12 mouse cellular contexts compared by ENCODE assay signal in genomic region chr4:142173981-142174485, GRCm38 (mm10).
DNase-seq lines count a peak whose midpoint lies in the region; TF ChIP-seq lines count a peak whose summit lies in the region.
"Had no signal": no experiment of that assay in that cellular context is flagged by ENCODE, and none has a peak within 500 bp of the region (broad histone marks: within the 10 kb centered on the region; RNA-seq: fewer than 3 reads in every experiment).

No protein-coding gene starts in this region.

- WGBS in heart, embryonic 10.5 days, result 31% methylated on average over 6 of the region's 6 CpGs

- peak overlapping the region; percentile 83 for H3K27ac ChIP-seq in heart, embryonic 10.5 days
- H3K27ac ChIP-seq in layer of hippocampus, adult 2 months, result peak overlapping the region; percentile 57; the same call in 1 of the 2 replicates
- H3K27ac ChIP-seq in cortical plate, adult 2 months (ENCODE audit: insufficient read depth, low read length), result 0 out of 2 replicates have a peak overlapping the region, but pooled peaks have one; percentile 39
- H3K27ac ChIP-seq: limb, embryonic 13.5 days had no signal

- no peak for DNase-seq in heart, embryonic 10.5 days (ENCODE audit: low spot score)
- no peak for DNase-seq in heart, postnatal 36 days
- no peak for DNase-seq in layer of hippocampus, adult 2 months (ENCODE audit: low spot score in 2 of 2)
- no peak for DNase-seq in layer of hippocampus, postnatal 36 days
- peak; percentile 31 for DNase-seq in lung, postnatal 25 days (ENCODE audit: low spot score)
- DNase-seq in cerebellum, postnatal 36 days, result no peak
- no peak for DNase-seq in left cerebral cortex, postnatal 25 days (ENCODE audit: low spot score in 2 of 2)
- DNase-seq: adrenal gland, adult 2 months; spleen, adult 18-20 months; thymus, postnatal 14 days had no signal

- TF ChIP-seq CTCF in layer of hippocampus, adult 2 months (conservative IDR thresholded peaks at IDR 0.05), result no peak
- TF ChIP-seq CTCF in cortical plate, adult 2 months (IDR thresholded peaks at IDR 0.05; ENCODE audit: extremely low read depth, insufficient read depth, low read length), result no peak

- no peaks in the 10 kb centered on the region for H3K9me3 ChIP-seq in heart, embryonic 10.5 days

- intact Hi-C loops in heart, postnatal 36 days (cut with DNase I), result no loop called here
- intact Hi-C loops in left cerebral cortex, postnatal 25 days (cut with DNase I), result no loop called here

- TF ChIP-seq POLR2A in cortical plate, adult 2 months (IDR thresholded peaks at IDR 0.05; ENCODE audit: extremely low read depth, insufficient read depth, low read length), result no peak

- no peaks in the 10 kb centered on the region for H3K27me3 ChIP-seq in heart, embryonic 10.5 days (ENCODE audit: insufficient read depth, poor library complexity, severe bottlenecking)
- H3K27me3 ChIP-seq: limb, embryonic 13.5 days had no signal

- H3K4me1 ChIP-seq in heart, embryonic 10.5 days, result peaks cover 72% of the 10 kb centered on the region
- H3K4me1 ChIP-seq in cortical plate, adult 2 months (ENCODE audit: control insufficient read depth, insufficient read depth, low read length), result no peaks in the 10 kb centered on the region

- no peaks in the 10 kb centered on the region for H3K36me3 ChIP-seq in heart, embryonic 10.5 days

- H3K4me3 ChIP-seq in heart, embryonic 10.5 days, result no peak overlapping the region
- no peak overlapping the region for H3K4me3 ChIP-seq in layer of hippocampus, adult 2 months
- no peak overlapping the region for H3K4me3 ChIP-seq in cortical plate, adult 2 months (ENCODE audit: insufficient read depth, low read length)
- H3K4me3 ChIP-seq: limb, embryonic 13.5 days had no signal
